Mouse (Mus musculus) heart, embryonic 14.5 days (tissue): Measurements from ENCODE around the gene Rbm15b. TPM values are rescaled to one million over a fixed set of nuclear protein-coding genes. Genes with fewer than 3 reads are reported as not detected.

Experiments used
- ATAC-seq: fragments of 200-750 bp; cut with Nextera tagmentation; 2 replicates; pipeline ENCODE4 v1.8.0; 2017; ENCODE audit warnings: low read depth, moderate TSS enrichment; ENCODE audit not compliant: insufficient number of reproducible peaks, insufficient read depth, low FRiP score
- H3K27ac ChIP-seq, 2 experiments: fragments of 200-500 bp in 1 of 2; fragments of 300-500 bp in 1 of 2; sonication (generic) in 1 of 2; replicated peaks in 1 of 2; 2 replicates each; pipeline ENCODE4 v1.5.1; 2012 to 2014; ENCODE audit warnings: low read depth in 2 of 2, low read length in 2 of 2, control low read depth in 1 of 2, mild to moderate bottlenecking in 1 of 2, mixed read lengths in 1 of 2; ENCODE audit not compliant: control insufficient read depth in 1 of 2, insufficient read depth in 1 of 2
- H3K27me3 ChIP-seq: fragments of 300-500 bp; sonication (generic); 2 replicates; pipeline ENCODE4 v1.6.1; 2014; ENCODE audit warnings: mild to moderate bottlenecking, low read length, control low read depth; ENCODE audit not compliant: control insufficient read depth, insufficient read depth
- H3K36me3 ChIP-seq: fragments of 300-500 bp; sonication (generic); 2 replicates; pipeline ENCODE4 v1.6.1; 2014; ENCODE audit warnings: mild to moderate bottlenecking, control low read depth, low read length, mixed read lengths; ENCODE audit not compliant: control insufficient read depth, insufficient read depth
- H3K4me1 ChIP-seq, 2 experiments: fragments of 200-500 bp in 1 of 2; fragments of 300-500 bp in 1 of 2; sonication (generic) in 1 of 2; 2 replicates each; pipeline ENCODE4 v1.6.1; 2012 to 2014; ENCODE audit warnings: low read length in 2 of 2, control low read depth in 1 of 2, mixed read lengths in 1 of 2; ENCODE audit not compliant: control insufficient read depth in 2 of 2, insufficient read depth in 2 of 2
- H3K4me2 ChIP-seq: fragments of 300-500 bp; sonication (generic); 2 replicates; pipeline ENCODE4 v1.6.1; 2014; ENCODE audit warnings: mild to moderate bottlenecking, low read length
- H3K4me3 ChIP-seq, 2 experiments: fragments of 200-500 bp in 1 of 2; fragments of 300-500 bp in 1 of 2; sonication (generic) in 1 of 2; 2 replicates each; pipeline ENCODE4 v1.5.1; 2012 to 2014; ENCODE audit warnings: low read length in 2 of 2, mild to moderate bottlenecking in 2 of 2, control low read depth in 1 of 2, low read depth in 1 of 2, moderate library complexity in 1 of 2; ENCODE audit not compliant: control insufficient read depth in 1 of 2, insufficient read depth in 1 of 2
- H3K9ac ChIP-seq: fragments of 300-500 bp; sonication (generic); 2 replicates; pipeline ENCODE4 v1.6.1; 2014; ENCODE audit warnings: mild to moderate bottlenecking, low read length
- H3K9me3 ChIP-seq: fragments of 300-500 bp; sonication (generic); 2 replicates; pipeline ENCODE4 v1.6.1; 2016; ENCODE audit warnings: low read length, control low read depth; ENCODE audit not compliant: control insufficient read depth
- WGBS: fragments of 180-500 bp; shearing (Covaris S2); extraction: QIAGEN DNeasy Blood & Tissue Kit; methylation state at CpG from one replicate; pipeline ENCODE4 v1.1.7; 2014; 5-methylcytosine and 5-hydroxymethylcytosine counted together
- polyA plus RNA-seq: library from polyadenylated mRNA; unstranded; fragments of >200 nt; fragmentation: Nextera tagmentation; extraction: Ambion mirVana; gene quantifications from 2 replicates; pipeline ENCODE4 v1.2.1, GENCODE M21; 2014

Rbm15b gene
- polyA plus RNA-seq, 1 experiment from 2014 or later = 9.2 TPM

DNA sequence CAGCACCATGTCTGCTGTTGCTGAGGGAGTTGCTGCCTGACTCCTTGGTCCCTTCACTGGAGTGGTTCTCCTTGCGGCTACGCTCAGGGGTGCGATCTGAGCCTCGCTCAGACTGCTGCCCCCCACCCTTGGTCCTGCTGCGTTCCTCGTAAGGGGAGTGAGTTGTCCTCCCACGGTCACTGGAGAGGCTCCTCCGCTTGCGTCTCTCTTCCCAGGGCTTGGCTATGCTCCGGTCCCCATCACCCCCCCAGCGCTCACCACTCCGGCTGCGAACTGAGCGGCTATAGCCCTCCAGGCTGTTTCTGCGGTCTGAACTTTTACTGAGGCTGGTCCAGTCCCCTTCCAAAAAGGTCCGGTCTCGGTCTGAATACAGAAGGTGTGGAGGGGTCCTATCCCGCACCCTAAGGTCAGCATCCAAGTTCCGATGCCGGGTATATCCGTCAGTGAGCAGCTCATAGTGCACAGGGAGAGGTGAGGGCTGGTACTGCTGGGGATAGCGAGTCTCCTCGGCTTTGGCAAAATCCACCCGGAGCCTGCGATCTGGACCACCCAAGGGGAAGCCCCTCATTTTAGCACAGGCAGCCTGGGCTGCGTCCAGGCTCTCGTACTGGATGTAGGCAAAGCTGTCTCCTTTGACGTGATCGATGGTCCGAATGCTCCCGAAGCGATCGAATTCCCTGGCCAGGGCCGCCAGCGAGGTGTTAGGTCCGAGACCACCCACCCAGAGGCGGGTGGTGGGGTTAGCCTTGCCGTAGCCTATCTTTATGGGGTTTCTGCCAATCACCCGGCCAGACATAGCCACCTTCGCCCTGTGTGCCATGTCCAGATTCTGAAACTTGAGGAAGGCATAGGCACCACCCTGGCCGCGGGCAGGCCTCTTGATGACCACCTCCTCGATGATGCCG, 2.0 kb downstream of the Rbm15b start:
- Histone ChIP-seq H3K4me3 (peak overlapping the region; percentile 73 to 88), H3K9ac (peak overlapping the region; percentile 98), H3K27ac (no peak overlapping the region), H3K4me2 (peak overlapping the region; percentile 98), H3K9me3 (no peaks in the 10 kb centered on the region), H3K4me1 (peaks cover 23 to 37% of the 10 kb centered on the region in 2 experiments), H3K36me3 (peaks cover 68% of the 10 kb centered on the region), H3K27me3 (no peaks in the 10 kb centered on the region)
- 28% methylated on average over 44 of the region's 44 CpGs for WGBS
- no peak for ATAC-seq

DNA sequence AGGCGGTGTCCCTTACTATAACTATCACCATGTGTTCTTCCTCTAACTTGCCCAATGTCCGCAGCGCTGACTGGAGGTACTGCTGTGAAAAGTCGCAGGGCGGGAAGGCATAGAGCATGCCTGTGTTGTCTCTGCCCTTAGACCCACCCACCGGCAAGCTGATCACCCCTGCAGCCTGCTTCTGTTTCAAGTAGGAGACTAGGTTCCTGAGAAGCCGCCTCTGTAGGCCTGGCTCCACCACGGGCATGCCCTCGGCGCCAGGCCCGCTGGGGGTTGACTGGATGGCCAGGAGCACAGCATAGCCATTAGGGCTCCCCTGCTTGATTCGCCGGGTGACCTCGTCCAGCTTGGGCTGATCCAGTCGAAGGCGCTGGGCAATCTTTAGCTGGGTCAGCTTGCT, 2.9 kb downstream of the Rbm15b start:
- Histone ChIP-seq H3K4me1 (peaks cover 21 to 37% of the 10 kb centered on the region in 2 experiments), H3K27me3 (no peaks in the 10 kb centered on the region), H3K36me3 (peaks cover 68% of the 10 kb centered on the region), H3K9me3 (no peaks in the 10 kb centered on the region), H3K4me2 (peak overlapping the region; percentile 98), H3K9ac (peak overlapping the region; percentile 98), H3K27ac (no peak overlapping the region), H3K4me3 (peak overlapping the region; percentile 73 to 88)
- WGBS = 31% methylated on average over 16 of the region's 16 CpGs
- ATAC-seq = no peak

DNA sequence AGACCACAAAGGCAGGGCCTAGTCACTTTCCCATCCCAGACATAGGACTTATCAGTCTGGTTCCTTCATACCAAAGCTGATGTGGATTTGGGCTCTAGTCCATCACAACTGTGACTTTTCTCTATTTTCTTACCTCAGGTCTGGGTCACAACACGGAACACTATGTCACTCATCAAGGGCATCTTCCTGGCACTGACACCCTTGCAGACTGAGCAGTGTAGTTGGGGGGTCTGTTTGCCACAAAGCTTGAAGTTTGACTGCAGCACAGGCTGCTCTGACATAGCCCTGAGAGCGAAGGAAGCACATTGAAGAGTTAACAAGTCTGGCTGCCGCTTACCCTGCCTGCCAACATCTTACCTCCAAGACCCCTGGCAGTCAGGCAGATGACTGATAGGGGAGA, 4.1 kb downstream of the Rbm15b start:
- no peak overlapping the region for H3K4me3 ChIP-seq
- H3K9me3 ChIP-seq = no peaks in the 10 kb centered on the region
- H3K4me2 ChIP-seq = peak overlapping the region; percentile 5; the same call in 1 of the 2 replicates
- H3K9ac ChIP-seq = peak overlapping the region; percentile 21; the same call in 1 of the 2 replicates
- no peaks in the 10 kb centered on the region for H3K27me3 ChIP-seq
- 68% methylated on average over 3 of the region's 3 CpGs for WGBS
- H3K27ac ChIP-seq = no peak overlapping the region
- H3K36me3 ChIP-seq = peaks cover 68% of the 10 kb centered on the region
- H3K4me1 ChIP-seq = peaks cover 21 to 37% of the 10 kb centered on the region in 2 experiments
- ATAC-seq = no peak

DNA sequence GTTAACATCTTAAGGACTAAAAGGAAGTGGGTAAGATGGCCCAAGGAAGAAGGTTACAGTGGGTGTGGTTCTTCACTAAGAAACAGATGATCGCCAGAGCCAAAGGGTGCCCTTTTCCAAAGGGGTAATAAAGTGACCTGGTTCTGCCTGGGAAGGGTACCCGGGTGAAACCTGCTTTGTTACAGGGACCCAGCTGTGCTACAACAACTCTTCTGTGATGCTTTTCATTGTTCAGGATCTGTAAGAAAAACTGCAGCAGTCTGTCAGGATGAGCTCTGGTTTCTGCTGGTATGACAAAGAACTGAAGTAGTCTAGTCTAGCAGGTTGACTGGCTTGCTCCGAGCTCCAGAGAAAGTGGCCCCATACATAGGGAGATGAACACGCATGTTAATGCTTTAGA, 5.1 kb downstream of the Rbm15b start:
- Histone ChIP-seq H3K9me3 (no peaks in the 10 kb centered on the region), H3K4me3 (no peak overlapping the region), H3K27me3 (no peaks in the 10 kb centered on the region), H3K4me1 (peaks cover 19 to 34% of the 10 kb centered on the region in 2 experiments), H3K27ac (no peak overlapping the region), H3K36me3 (peaks cover 70% of the 10 kb centered on the region), H3K4me2 (no peak overlapping the region), H3K9ac (no peak overlapping the region)
- WGBS = 76% methylated on average over 4 of the region's 4 CpGs
- no peak for ATAC-seq

GRCm38 (mm10) chr9:106881071-106881755, 6.0 kb downstream of the Rbm15b start:
- 66% methylated on average over 4 of the region's 4 CpGs for WGBS
- peaks cover 80% of the 10 kb centered on the region for H3K36me3 ChIP-seq

GRCm38 (mm10) chr9:106879471-106879870, 7.8 kb downstream of the Rbm15b start:
- H3K9ac ChIP-seq = no peak overlapping the region
- ATAC-seq = no peak
- no peak overlapping the region for H3K4me3 ChIP-seq
- peaks cover 97% of the 10 kb centered on the region for H3K36me3 ChIP-seq
- 70% methylated on average over 4 of the region's 4 CpGs for WGBS
- H3K27ac ChIP-seq = 0 out of 4 replicates have a peak overlapping the region, but pooled peaks of 1 of the 2 experiments have one; percentile 9
- H3K4me2 ChIP-seq = no peak overlapping the region
- H3K4me1 ChIP-seq = peaks cover 7 to 20% of the 10 kb centered on the region in 2 experiments
- no peaks in the 10 kb centered on the region for H3K27me3 ChIP-seq
- H3K9me3 ChIP-seq = no peaks in the 10 kb centered on the region

More at GRCm38 (mm10) chr9:106881071-106881755, 6.0 kb downstream of the Rbm15b start:
- no peaks in the 10 kb centered on the region for H3K9me3 ChIP-seq
- no peak for ATAC-seq
- H3K27ac ChIP-seq = no peak overlapping the region
- no peak overlapping the region for H3K4me2 ChIP-seq
- no peak overlapping the region for H3K4me3 ChIP-seq
- H3K9ac ChIP-seq = no peak overlapping the region
- H3K27me3 ChIP-seq = no peaks in the 10 kb centered on the region
- H3K4me1 ChIP-seq = peaks cover 19 to 34% of the 10 kb centered on the region in 2 experiments

DNA sequence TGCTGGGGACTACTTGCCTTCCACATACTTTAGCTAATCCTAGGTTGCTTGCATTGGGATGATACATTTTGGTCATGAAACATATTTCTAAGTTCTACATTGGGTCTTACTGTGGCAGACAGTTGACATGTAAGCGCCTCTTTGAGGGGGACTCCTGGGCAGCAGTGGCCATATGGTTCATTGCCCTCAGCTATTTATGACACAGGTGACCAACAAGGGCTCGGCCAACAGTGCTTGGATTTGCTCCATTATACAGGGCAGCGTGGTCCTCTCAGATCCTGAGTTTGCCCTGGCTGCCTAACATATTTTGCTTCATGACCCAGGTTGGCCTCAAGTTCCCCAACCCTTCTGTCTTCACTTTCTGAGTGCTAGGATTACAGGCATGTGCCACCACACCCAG, 10.6 kb downstream of the Rbm15b start:
- Histone ChIP-seq H3K36me3 (peaks cover 93% of the 10 kb centered on the region), H3K4me2 (no peak overlapping the region), H3K27me3 (no peaks in the 10 kb centered on the region), H3K9me3 (no peaks in the 10 kb centered on the region), H3K4me3 (no peak overlapping the region), H3K27ac (no peak overlapping the region), H3K4me1 (peaks cover 0 to 2% of the 10 kb centered on the region in 2 experiments; a peak in 1 of 4 replicates), H3K9ac (no peak overlapping the region)
- 95% methylated on average over 3 of the region's 3 CpGs for WGBS
- ATAC-seq = no peak
